Mouse (Mus musculus): ENCODE data around the gene Klk9. TPM values are rescaled to one million over a fixed set of nuclear protein-coding genes. Genes with fewer than 3 reads are reported as not detected.

Gene Klk9
- polyA plus RNA-seq, 1 experiment from 2014 or later = not detected

DNA sequence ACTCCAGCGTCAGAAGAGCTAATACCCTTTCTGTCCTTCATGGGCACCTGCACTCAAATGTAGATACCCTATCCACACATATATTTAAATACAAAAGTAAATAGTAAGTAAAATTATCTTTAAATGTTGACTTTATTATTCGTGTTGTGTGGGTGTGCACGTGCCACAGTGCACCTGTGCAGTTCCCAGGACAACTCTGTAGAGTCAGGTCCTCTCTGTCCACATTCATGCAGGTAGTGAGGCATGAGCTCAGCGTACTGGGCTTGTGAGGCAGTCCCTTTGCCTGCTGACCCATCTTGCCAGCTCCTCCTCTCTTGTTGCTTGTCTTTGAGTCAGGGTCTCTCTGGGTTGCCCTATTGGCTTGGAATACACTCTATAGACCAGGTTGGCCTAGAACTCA lies 36.0 kb downstream of the Klk9 start:
- H3K27me3 ChIP-seq (ENCODE audit: control insufficient read depth, insufficient read depth, low read length) = no peaks in the 10 kb centered on the region
- no peak overlapping the region for H3K4me3 ChIP-seq (ENCODE audit: low read depth, low read length)
- H3K4me2 ChIP-seq (ENCODE audit: low read depth, low read length) = no peak overlapping the region
- H3K4me1 ChIP-seq (ENCODE audit: control insufficient read depth, insufficient read depth, low read length) = no peaks in the 10 kb centered on the region
- ATAC-seq (replicated peaks; ENCODE audit: insufficient number of reproducible peaks, low FRiP score, low TSS enrichment, low read depth) (no peak), DNase-seq (ENCODE audit: low spot score) (no peak)
- H3K9ac ChIP-seq (replicated peaks; ENCODE audit: low read length) = no peak overlapping the region
- H3K27ac ChIP-seq (replicated peaks; ENCODE audit: low read depth, low read length) = no peak overlapping the region
- H3K9me3 ChIP-seq (replicated peaks; ENCODE audit: control insufficient read depth, low read length) = no peaks in the 10 kb centered on the region
- no peaks in the 10 kb centered on the region for H3K36me3 ChIP-seq (replicated peaks; ENCODE audit: control insufficient read depth, insufficient read depth, low read depth, low read length)
- 83% methylated on average over 4 of the region's 4 CpGs for WGBS

GRCm38 (mm10) chr7:43829006-43829405 lies 37.3 kb downstream of the Klk9 start:
- no peaks in the 10 kb centered on the region for H3K4me1 ChIP-seq (ENCODE audit: control insufficient read depth, insufficient read depth, low read length)
- 89% methylated on average over 8 of the region's 8 CpGs for WGBS
- H3K27me3 ChIP-seq (ENCODE audit: control insufficient read depth, insufficient read depth, low read length) = no peaks in the 10 kb centered on the region
- ATAC-seq (replicated peaks; ENCODE audit: insufficient number of reproducible peaks, low FRiP score, low TSS enrichment, low read depth) (no peak), DNase-seq (ENCODE audit: low spot score) (no peak)
- no peak overlapping the region for H3K27ac ChIP-seq (replicated peaks; ENCODE audit: low read depth, low read length)
- H3K4me3 ChIP-seq (ENCODE audit: low read depth, low read length) = no peak overlapping the region
- no peaks in the 10 kb centered on the region for H3K9me3 ChIP-seq (replicated peaks; ENCODE audit: control insufficient read depth, low read length)
- H3K9ac ChIP-seq (replicated peaks; ENCODE audit: low read length) = no peak overlapping the region
- H3K4me2 ChIP-seq (ENCODE audit: low read depth, low read length) = no peak overlapping the region
- no peaks in the 10 kb centered on the region for H3K36me3 ChIP-seq (replicated peaks; ENCODE audit: control insufficient read depth, insufficient read depth, low read depth, low read length)

- H3K4me3 ChIP-seq (ENCODE audit: low read depth, low read length) = no peak within 1 kb of the TSS
- no peak within 1 kb of the TSS; the same call in 1 of the 2 replicates for H3K4me2 ChIP-seq (ENCODE audit: low read depth, low read length)
- H3K27me3 ChIP-seq (ENCODE audit: control insufficient read depth, insufficient read depth, low read length) = no peaks in the 10 kb centered on the region
- no peaks in the 10 kb centered on the region for H3K4me1 ChIP-seq (ENCODE audit: control insufficient read depth, insufficient read depth, low read length)
- no peak for DNase-seq (ENCODE audit: low spot score)
- no peak for ATAC-seq (replicated peaks; ENCODE audit: insufficient number of reproducible peaks, low FRiP score, low TSS enrichment, low read depth)
- H3K27ac ChIP-seq (replicated peaks; ENCODE audit: low read depth, low read length) = no peak within 1 kb of the TSS
- H3K9ac ChIP-seq (replicated peaks; ENCODE audit: low read length) = no peak within 1 kb of the TSS
- H3K9me3 ChIP-seq (replicated peaks; ENCODE audit: control insufficient read depth, low read length) = no peaks in the 10 kb centered on the region
- WGBS = 43% methylated on average over 3 of the region's 3 CpGs
- H3K36me3 ChIP-seq (replicated peaks; ENCODE audit: control insufficient read depth, insufficient read depth, low read depth, low read length) = no peaks in the 10 kb centered on the region
These were observed 50.0 kb downstream of the Klk9 start, which contains the start of gene Klk5 for GRCm38 (mm10) chr7:43841701-43842100. Klk5 (plus strand) TSS chr7:43841971.

DNA sequence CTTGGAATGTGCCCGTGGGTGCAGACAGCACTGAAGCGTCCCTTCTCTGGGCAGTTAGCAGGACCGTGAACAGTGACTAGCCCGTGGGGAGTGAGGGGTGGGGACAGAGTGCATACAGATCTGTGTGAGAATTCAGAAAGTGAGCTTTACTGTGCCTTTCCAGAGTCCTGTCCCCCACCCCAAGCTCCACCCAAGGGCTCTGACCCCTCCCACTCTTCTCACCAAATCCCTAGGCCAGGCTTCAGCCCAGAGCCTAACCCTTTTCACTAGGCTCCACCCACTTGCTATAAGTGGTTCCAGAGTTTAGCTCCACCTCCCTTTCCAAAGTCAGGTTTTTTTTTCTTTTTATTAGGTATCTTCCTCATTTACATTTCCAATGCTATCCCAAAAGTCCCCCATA lies 52.1 kb downstream of the Klk9 start:
- no peak for ATAC-seq (replicated peaks; ENCODE audit: insufficient number of reproducible peaks, low FRiP score, low TSS enrichment, low read depth)
- Histone ChIP-seq H3K9me3 (replicated peaks; ENCODE audit: control insufficient read depth, low read length) (no peaks in the 10 kb centered on the region), H3K4me3 (ENCODE audit: low read depth, low read length) (no peak overlapping the region), H3K4me2 (ENCODE audit: low read depth, low read length) (no peak overlapping the region), H3K27ac (replicated peaks; ENCODE audit: low read depth, low read length) (no peak overlapping the region), H3K4me1 (ENCODE audit: control insufficient read depth, insufficient read depth, low read length) (no peaks in the 10 kb centered on the region), H3K36me3 (replicated peaks; ENCODE audit: control insufficient read depth, insufficient read depth, low read depth, low read length) (no peaks in the 10 kb centered on the region), H3K27me3 (ENCODE audit: control insufficient read depth, insufficient read depth, low read length) (no peaks in the 10 kb centered on the region), H3K9ac (replicated peaks; ENCODE audit: low read length) (no peak overlapping the region)
- no peak for DNase-seq (ENCODE audit: low spot score)
- 88% methylated on average over 4 of the region's 4 CpGs for WGBS

Other genes starting within 250 kb of the Klk9 start
- gene Cd33, start 247.5 kb upstream of the Klk9 start, polyA plus RNA-seq (2014; fragmentation: Nextera tagmentation; extraction: Ambion mirVana) = 1.3 and 1.5 TPM in 2 replicates
- gene Zfp658, start 229.6 kb upstream of the Klk9 start, polyA plus RNA-seq (2014; fragmentation: Nextera tagmentation; extraction: Ambion mirVana) = 5.4 and 7.1 TPM in 2 replicates
- 19.3 and 19.6 TPM in 2 replicates for gene Zfp719, start 212.3 kb upstream of the Klk9 start, polyA plus RNA-seq (2014; fragmentation: Nextera tagmentation; extraction: Ambion mirVana)
- gene Zfp819, start 184.7 kb upstream of the Klk9 start, polyA plus RNA-seq (2014; fragmentation: Nextera tagmentation; extraction: Ambion mirVana) = 0.14 and 0.67 TPM in 2 replicates
- gene Ceacam18, start 157.2 kb upstream of the Klk9 start, polyA plus RNA-seq (2014; fragmentation: Nextera tagmentation; extraction: Ambion mirVana) = not detected in 2 replicates
- gene Siglece, start 131.7 kb upstream of the Klk9 start, polyA plus RNA-seq (2014; fragmentation: Nextera tagmentation; extraction: Ambion mirVana) = 0.32 TPM in 1 of 2 replicates, not detected in the other
- gene Ctu1, start 119.9 kb upstream of the Klk9 start, polyA plus RNA-seq (2014; fragmentation: Nextera tagmentation; extraction: Ambion mirVana) = 8.1 and 9.1 TPM in 2 replicates
- not detected in 2 replicates for gene Klk14, start 101.5 kb upstream of the Klk9 start, polyA plus RNA-seq (2014; fragmentation: Nextera tagmentation; extraction: Ambion mirVana)
- 0.49 TPM in 2 replicates for gene Klk13, start 79.3 kb upstream of the Klk9 start, polyA plus RNA-seq (2014; fragmentation: Nextera tagmentation; extraction: Ambion mirVana)
- not detected in 2 replicates for gene Klk12, start 23.0 kb upstream of the Klk9 start, polyA plus RNA-seq (2014; fragmentation: Nextera tagmentation; extraction: Ambion mirVana)
- gene Klk11, start 17.3 kb upstream of the Klk9 start, polyA plus RNA-seq (2014; fragmentation: Nextera tagmentation; extraction: Ambion mirVana) = not detected in 2 replicates
- 0.15 and 0.40 TPM in 2 replicates for gene Klk10, start 10.9 kb upstream of the Klk9 start, polyA plus RNA-seq (2014; fragmentation: Nextera tagmentation; extraction: Ambion mirVana)
- 14.4 and 19.0 TPM in 2 replicates for gene Klk8, start 5.7 kb downstream of the Klk9 start, polyA plus RNA-seq (2014; fragmentation: Nextera tagmentation; extraction: Ambion mirVana)
- not detected in 2 replicates for gene Klk7, start 19.4 kb downstream of the Klk9 start, polyA plus RNA-seq (2014; fragmentation: Nextera tagmentation; extraction: Ambion mirVana)
- 0.29 TPM in 1 of 2 replicates, not detected in the other for gene Klk6, start 32.6 kb downstream of the Klk9 start, polyA plus RNA-seq (2014; fragmentation: Nextera tagmentation; extraction: Ambion mirVana)
- not detected in 2 replicates for gene Klk5, start 50.1 kb downstream of the Klk9 start, polyA plus RNA-seq (2014; fragmentation: Nextera tagmentation; extraction: Ambion mirVana)
- 0.28 TPM in 1 of 2 replicates, not detected in the other for gene Klk4, start 89.3 kb downstream of the Klk9 start, polyA plus RNA-seq (2014; fragmentation: Nextera tagmentation; extraction: Ambion mirVana)
- not detected in 2 replicates for gene Klk15, start 141.8 kb downstream of the Klk9 start, polyA plus RNA-seq (2014; fragmentation: Nextera tagmentation; extraction: Ambion mirVana)
- gene Klk1b8, start 158.8 kb downstream of the Klk9 start, polyA plus RNA-seq (2014; fragmentation: Nextera tagmentation; extraction: Ambion mirVana) = not detected in 2 replicates
- gene Klk1b1, start 174.9 kb downstream of the Klk9 start, polyA plus RNA-seq (2014; fragmentation: Nextera tagmentation; extraction: Ambion mirVana) = not detected in 2 replicates
- gene Klk1b9, start 184.2 kb downstream of the Klk9 start, polyA plus RNA-seq (2014; fragmentation: Nextera tagmentation; extraction: Ambion mirVana) = not detected in 2 replicates
- gene Klk1b11, start 204.0 kb downstream of the Klk9 start, polyA plus RNA-seq (2014; fragmentation: Nextera tagmentation; extraction: Ambion mirVana) = not detected in 2 replicates
- gene Klk1b26, start 220.3 kb downstream of the Klk9 start, polyA plus RNA-seq (2014; fragmentation: Nextera tagmentation; extraction: Ambion mirVana) = 0.15 TPM in 1 of 2 replicates, not detected in the other

Measured in embryonic facial prominence, embryonic 11.5 days (tissue).